14 mouse cellular contexts compared by ENCODE assay signal in genomic region chr7:110854927-110855546, GRCm38 (mm10). TPM values are rescaled to one million over a fixed set of nuclear protein-coding genes. Genes with fewer than 3 reads are reported as not detected.
DNase-seq lines count a peak whose midpoint lies in the region; ATAC-seq lines count a peak whose summit lies in the region.
"Had no signal": no experiment of that assay in that cellular context is flagged by ENCODE, and none has a peak within 500 bp of the region (broad histone marks: within the 10 kb centered on the region; RNA-seq: fewer than 3 reads in every experiment).

No protein-coding gene starts in this region.

- peaks cover 28% of the 10 kb centered on the region for H3K4me1 ChIP-seq in kidney, embryonic 14.5 days (ENCODE audit: control insufficient read depth, insufficient read depth, low read length)
- H3K4me1 ChIP-seq in liver, embryonic 15.5 days (replicated peaks): peaks cover 39% of the 10 kb centered on the region
- peaks cover 9% of the 10 kb centered on the region; the same call in 1 of the 2 replicates for H3K4me1 ChIP-seq in liver, embryonic 11.5 days (replicated peaks; ENCODE audit: control insufficient read depth, insufficient read depth, low read length)
- H3K4me1 ChIP-seq: midbrain, embryonic 12.5 days; neural tube, embryonic 12.5 days had no signal

- intact Hi-C loops in gastrocnemius, postnatal 36 days (cut with DNase I): no loop called here

- DNase-seq in cerebellum, postnatal 14 days: peak; percentile 66 to 72
- DNase-seq in cerebellum, adult 8-10 months: no peak
- DNase-seq in kidney, adult 9 months: no peak
- no peak for DNase-seq in liver, embryonic 11.5 days (ENCODE audit: low spot score)
- DNase-seq in brain, adult 2 months (ENCODE audit: low read depth, low spot score): peak; percentile 57
- no peak for DNase-seq in gastrocnemius, postnatal 36 days
- DNase-seq: cerebellum, adult 11-12 months had no signal

- H3K27me3 ChIP-seq in kidney, embryonic 14.5 days (ENCODE audit: control insufficient read depth, insufficient read depth, low read length): no peaks in the 10 kb centered on the region
- no peaks in the 10 kb centered on the region for H3K27me3 ChIP-seq in liver, embryonic 15.5 days
- H3K27me3 ChIP-seq in liver, embryonic 11.5 days (replicated peaks; ENCODE audit: control insufficient read depth, insufficient read depth, low read length): no peaks in the 10 kb centered on the region
- H3K27me3 ChIP-seq: midbrain, embryonic 12.5 days; neural tube, embryonic 12.5 days had no signal

- peak; percentile 34; the same call in 1 of the 2 replicates for ATAC-seq in kidney, embryonic 14.5 days (ENCODE audit: low FRiP score, low TSS enrichment)
- ATAC-seq in liver, embryonic 15.5 days (ENCODE audit: insufficient read depth): no peak
- ATAC-seq in liver, embryonic 11.5 days (replicated peaks; ENCODE audit: low FRiP score): no peak
- ATAC-seq: inflammation-experienced regulatory T-cells, adult 6 months had no signal

- no peak overlapping the region for H3K4me3 ChIP-seq in kidney, embryonic 14.5 days (ENCODE audit: low read length)
- no peak overlapping the region for H3K4me3 ChIP-seq in liver, embryonic 15.5 days (replicated peaks)
- H3K4me3 ChIP-seq in liver, embryonic 11.5 days (ENCODE audit: low read depth, low read length): no peak overlapping the region
- H3K4me3 ChIP-seq: midbrain, embryonic 12.5 days; neural tube, embryonic 12.5 days had no signal

- H3K9me3 ChIP-seq in kidney, embryonic 14.5 days (ENCODE audit: control insufficient read depth, low read length): no peaks in the 10 kb centered on the region
- H3K9me3 ChIP-seq in liver, embryonic 15.5 days (replicated peaks): no peaks in the 10 kb centered on the region
- no peaks in the 10 kb centered on the region for H3K9me3 ChIP-seq in liver, embryonic 11.5 days (ENCODE audit: control insufficient read depth, low read length)
- H3K9me3 ChIP-seq: midbrain, embryonic 12.5 days; neural tube, embryonic 12.5 days had no signal

- 71% methylated on average over 8 of the region's 8 CpGs for WGBS in kidney, embryonic 14.5 days
- 64% methylated on average over 8 of the region's 8 CpGs for WGBS in liver, embryonic 15.5 days (ENCODE audit: insufficient replicate concordance)
- WGBS in liver, embryonic 11.5 days: 78% methylated on average over 8 of the region's 8 CpGs

- no peak overlapping the region for H3K9ac ChIP-seq in kidney, embryonic 14.5 days (ENCODE audit: low read depth, low read length)
- no peak overlapping the region for H3K9ac ChIP-seq in liver, embryonic 15.5 days
- no peak overlapping the region for H3K9ac ChIP-seq in liver, embryonic 11.5 days (ENCODE audit: low read depth, low read length)
- H3K9ac ChIP-seq: midbrain, embryonic 12.5 days; neural tube, embryonic 12.5 days had no signal

- no peak overlapping the region for H3K27ac ChIP-seq in kidney, embryonic 14.5 days (ENCODE audit: low read depth, low read length)
- H3K27ac ChIP-seq in liver, embryonic 15.5 days (replicated peaks): 0 out of 2 replicates have a peak overlapping the region, but pooled peaks have one; percentile 41
- no peak overlapping the region for H3K27ac ChIP-seq in liver, embryonic 11.5 days (ENCODE audit: low read depth, low read length)
- H3K27ac ChIP-seq: midbrain, embryonic 12.5 days; neural tube, embryonic 12.5 days had no signal

- no peak overlapping the region for H3K4me2 ChIP-seq in kidney, embryonic 14.5 days (replicated peaks; ENCODE audit: low read depth, low read length)
- H3K4me2 ChIP-seq in liver, embryonic 15.5 days: no peak overlapping the region
- no peak overlapping the region for H3K4me2 ChIP-seq in liver, embryonic 11.5 days
- H3K4me2 ChIP-seq: midbrain, embryonic 12.5 days; neural tube, embryonic 12.5 days had no signal

- H3K36me3 ChIP-seq in kidney, embryonic 14.5 days (ENCODE audit: control insufficient read depth, insufficient read depth, low read length): no peaks in the 10 kb centered on the region
- H3K36me3 ChIP-seq in liver, embryonic 15.5 days (replicated peaks): no peaks in the 10 kb centered on the region
- no peaks in the 10 kb centered on the region for H3K36me3 ChIP-seq in liver, embryonic 11.5 days (ENCODE audit: control insufficient read depth, insufficient read depth, low read length)
- H3K36me3 ChIP-seq: midbrain, embryonic 12.5 days; neural tube, embryonic 12.5 days had no signal

RNA-seq across cellular contexts. Expression of gene Lyve1, which starts 8.0 kb away (rescaled TPM):
- polyA plus RNA-seq in kidney, embryonic 14.5 days (2014; fragmentation: Nextera tagmentation; extraction: Ambion mirVana): 3.0 and 3.5 TPM in 2 replicates
- polyA plus RNA-seq in liver, embryonic 15.5 days (2015; fragmentation: Nextera tagmentation; extraction: Ambion mirVana): 23.8 and 24.1 TPM in 2 replicates
- polyA plus RNA-seq in liver, embryonic 11.5 days (2014; fragmentation: Nextera tagmentation; extraction: Ambion mirVana): 25.7 and 26.9 TPM in 2 replicates
- 1 to 10 TPM; 4.5 to 8.0 TPM for total RNA-seq in gastrocnemius, postnatal 36 days (2021)
- total RNA-seq: MEL had no signal
- polyA plus RNA-seq: C2C12; inflammation-experienced regulatory T-cells, adult 6 months had no signal

RNA-seq across cellular contexts. Expression of gene Rnf141, which starts 10.8 kb away (rescaled TPM):
- polyA plus RNA-seq in kidney, embryonic 14.5 days (2014; fragmentation: Nextera tagmentation; extraction: Ambion mirVana): 21.3 and 27.1 TPM in 2 replicates
- polyA plus RNA-seq in liver, embryonic 15.5 days (2015; fragmentation: Nextera tagmentation; extraction: Ambion mirVana): 24.7 and 29.0 TPM in 2 replicates
- 35.0 and 41.0 TPM in 2 replicates for polyA plus RNA-seq in liver, embryonic 11.5 days (2014; fragmentation: Nextera tagmentation; extraction: Ambion mirVana)
- total RNA-seq in gastrocnemius, postnatal 36 days (2021): 10 to 100 TPM; 17.6 to 20.4 TPM

Comparison
In these comparisons a context has a peak if more than half of its experiments do, and no peak if none do; other contexts are left out.
1. DNase-seq: peak in cerebellum, postnatal 14 days (2 of 2) and brain, adult 2 months (single experiment); none in cerebellum, adult 8-10 months (single experiment), kidney, adult 9 months (single experiment), liver, embryonic 11.5 days (single experiment) and gastrocnemius, postnatal 36 days (0 of 2).